Mouse (Mus musculus): ENCODE data around the gene Pde2a. TPM values are rescaled to one million over a fixed set of nuclear protein-coding genes. Genes with fewer than 3 reads are reported as not detected.

The Pde2a gene
- total and polyA plus RNA-seq, 2 experiments from 2014 or later = 33.8 to 53.9 TPM

DNA sequence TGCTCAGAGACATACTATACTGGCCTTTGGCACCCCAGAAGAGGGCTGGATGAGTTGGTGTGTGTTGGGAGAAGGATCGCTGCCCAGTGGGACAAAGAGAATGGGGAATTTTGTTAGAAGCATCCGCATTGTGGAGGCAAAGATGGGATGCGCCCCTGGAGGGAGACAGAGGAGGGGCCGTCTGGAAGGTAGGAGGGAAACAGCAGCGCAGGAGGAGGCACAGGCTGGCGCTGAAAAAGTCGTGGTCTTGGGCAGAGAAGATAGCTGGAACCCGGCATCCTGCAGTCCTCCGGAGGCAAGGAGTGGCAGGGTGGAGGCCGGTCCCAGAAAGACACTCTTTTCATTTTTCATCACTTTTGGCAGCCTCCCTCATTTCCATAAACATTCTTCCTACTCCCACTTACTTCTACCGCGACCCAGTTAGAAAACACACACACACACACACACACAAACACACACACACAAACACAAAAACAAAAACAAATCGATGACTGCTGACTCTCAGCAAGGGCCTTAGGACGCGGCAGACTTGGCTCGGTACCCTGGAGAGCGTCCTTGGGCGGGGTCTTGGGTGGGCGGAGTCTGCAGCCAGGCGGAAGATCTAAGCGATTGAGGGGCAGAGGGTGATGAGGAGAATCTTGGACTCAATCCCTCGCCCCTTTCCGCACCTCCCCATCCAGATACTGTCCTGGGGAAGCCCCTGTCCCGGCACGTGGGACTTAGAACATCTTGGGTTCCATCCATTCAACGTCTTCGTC lies 2.3 kb upstream of the Pde2a start:
- Histone ChIP-seq H3K27ac (ENCODE audit: low read depth, low read length) (no peak overlapping the region), H3K4me1 (ENCODE audit: insufficient read depth, low read length) (peaks cover 23% of the 10 kb centered on the region; the same call in 1 of the 2 replicates), H3K9me3 (ENCODE audit: low read length) (no peaks in the 10 kb centered on the region), H3K27me3 (ENCODE audit: insufficient read depth, low read length) (peaks cover 6% of the 10 kb centered on the region; the same call in 1 of the 2 replicates), H3K9ac (replicated peaks; ENCODE audit: low read length, poor library complexity, severe bottlenecking) (no peak overlapping the region), H3K4me3 (ENCODE audit: low read depth, low read length) (no peak overlapping the region), H3K36me3 (ENCODE audit: insufficient read depth, low read length) (no peaks in the 10 kb centered on the region), H3K4me2 (ENCODE audit: low read depth, low read length, poor library complexity, severe bottlenecking) (no peak overlapping the region)
- ATAC-seq (ENCODE audit: low FRiP score) = no peak
- 6% methylated on average over 27 of the region's 27 CpGs for WGBS
- no peak for TF ChIP-seq CTCF (IDR thresholded peaks at IDR 0.05)
- no peak for DNase-seq (ENCODE audit: low spot score)

GRCm38 (mm10) chr7:101422069-101422468 lies 578 bp downstream of the Pde2a start:
- no peaks in the 10 kb centered on the region for H3K36me3 ChIP-seq (ENCODE audit: insufficient read depth, low read length)
- peaks cover 11% of the 10 kb centered on the region; the same call in 1 of the 2 replicates for H3K4me1 ChIP-seq (ENCODE audit: insufficient read depth, low read length)
- ATAC-seq (ENCODE audit: low FRiP score) (no peak), DNase-seq (ENCODE audit: low spot score) (no peak)
- peak overlapping the region; percentile 58 for H3K4me2 ChIP-seq (ENCODE audit: low read depth, low read length, poor library complexity, severe bottlenecking)
- 0 out of 2 replicates have a peak overlapping the region, but pooled peaks have one; percentile 39 for H3K27ac ChIP-seq (ENCODE audit: low read depth, low read length)
- peaks cover 6% of the 10 kb centered on the region; the same call in 1 of the 2 replicates for H3K27me3 ChIP-seq (ENCODE audit: insufficient read depth, low read length)
- TF ChIP-seq CTCF (IDR thresholded peaks at IDR 0.05) = no peak
- H3K9me3 ChIP-seq (ENCODE audit: low read length) = no peaks in the 10 kb centered on the region
- WGBS = 18% methylated on average over 3 of the region's 3 CpGs
- peak overlapping the region; percentile 15 for H3K9ac ChIP-seq (replicated peaks; ENCODE audit: low read length, poor library complexity, severe bottlenecking)
- H3K4me3 ChIP-seq (ENCODE audit: low read depth, low read length) = peak overlapping the region; percentile 28

DNA sequence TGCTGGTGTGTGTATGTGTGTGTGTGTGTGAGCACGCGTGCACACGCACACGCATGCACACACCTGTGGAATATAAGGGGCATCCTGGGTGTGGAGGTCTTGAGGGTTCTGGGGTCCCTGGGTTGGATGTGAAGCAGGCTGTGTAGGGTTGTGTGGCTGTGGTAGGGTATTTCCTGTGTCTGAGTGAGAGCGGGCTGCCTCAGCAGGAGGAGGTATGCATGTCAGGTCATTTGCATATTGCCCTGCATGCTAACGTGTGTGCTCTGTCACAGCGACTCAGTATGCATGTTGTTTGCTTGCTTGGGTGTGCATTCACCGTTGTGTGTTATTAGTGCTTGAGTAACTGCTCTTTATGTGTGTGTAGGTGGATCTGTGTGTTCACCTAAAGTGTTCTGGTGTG lies 1.2 kb downstream of the Pde2a start:
- no peak for TF ChIP-seq CTCF (IDR thresholded peaks at IDR 0.05)
- H3K4me3 ChIP-seq (ENCODE audit: low read depth, low read length) = peak overlapping the region; percentile 28; the same call in 1 of the 2 replicates
- no peak overlapping the region for H3K9ac ChIP-seq (replicated peaks; ENCODE audit: low read length, poor library complexity, severe bottlenecking)
- DNase-seq (ENCODE audit: low spot score) (no peak), ATAC-seq (ENCODE audit: low FRiP score) (no peak)
- peaks cover 6% of the 10 kb centered on the region; the same call in 1 of the 2 replicates for H3K27me3 ChIP-seq (ENCODE audit: insufficient read depth, low read length)
- WGBS = 78% methylated on average over 8 of the region's 8 CpGs
- no peak overlapping the region for H3K27ac ChIP-seq (ENCODE audit: low read depth, low read length)
- H3K4me1 ChIP-seq (ENCODE audit: insufficient read depth, low read length) = peaks cover 11% of the 10 kb centered on the region; the same call in 1 of the 2 replicates
- no peaks in the 10 kb centered on the region for H3K36me3 ChIP-seq (ENCODE audit: insufficient read depth, low read length)
- H3K9me3 ChIP-seq (ENCODE audit: low read length) = no peaks in the 10 kb centered on the region
- H3K4me2 ChIP-seq (ENCODE audit: low read depth, low read length, poor library complexity, severe bottlenecking) = peak overlapping the region; percentile 58

- Histone ChIP-seq H3K27me3 (ENCODE audit: insufficient read depth, low read length) (peaks cover 6% of the 10 kb centered on the region; the same call in 1 of the 2 replicates), H3K4me3 (ENCODE audit: low read depth, low read length) (no peak overlapping the region), H3K4me2 (ENCODE audit: low read depth, low read length, poor library complexity, severe bottlenecking) (no peak overlapping the region), H3K36me3 (ENCODE audit: insufficient read depth, low read length) (no peaks in the 10 kb centered on the region), H3K27ac (ENCODE audit: low read depth, low read length) (no peak overlapping the region), H3K4me1 (ENCODE audit: insufficient read depth, low read length) (peaks cover 11% of the 10 kb centered on the region; the same call in 1 of the 2 replicates), H3K9me3 (ENCODE audit: low read length) (no peaks in the 10 kb centered on the region), H3K9ac (replicated peaks; ENCODE audit: low read length, poor library complexity, severe bottlenecking) (no peak overlapping the region)
- TF ChIP-seq CTCF (IDR thresholded peaks at IDR 0.05) = no peak
- ATAC-seq (ENCODE audit: low FRiP score) (no peak), DNase-seq (ENCODE audit: low spot score) (peak; percentile 50)
- 71% methylated on average over 6 of the region's 6 CpGs for WGBS
Observed at GRCm38 (mm10) chr7:101423970-101424369, 2.5 kb downstream of the Pde2a start.

DNA sequence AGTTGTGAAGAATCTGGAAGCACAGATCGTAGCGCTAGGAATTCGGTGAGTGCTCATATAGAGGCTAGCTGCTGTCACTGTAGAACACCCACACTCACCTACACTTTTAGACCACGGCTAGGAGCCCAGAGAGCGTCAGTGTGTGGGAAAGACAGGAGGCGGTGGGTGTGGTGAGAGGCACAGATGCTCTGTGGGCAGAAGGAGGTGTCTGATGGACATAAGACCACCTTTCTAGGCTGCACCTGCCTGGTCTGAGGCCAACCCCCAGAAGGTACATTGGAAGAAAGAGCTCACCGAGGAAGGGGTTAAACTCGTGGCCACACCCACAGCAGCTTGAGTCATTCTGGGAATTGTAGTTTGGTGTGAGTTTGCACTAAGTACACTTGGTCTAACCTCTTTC lies 5.2 kb downstream of the Pde2a start:
- H3K27ac ChIP-seq (ENCODE audit: low read depth, low read length) = no peak overlapping the region
- no peak for TF ChIP-seq CTCF (IDR thresholded peaks at IDR 0.05)
- no peaks in the 10 kb centered on the region; the same call in 1 of the 2 replicates for H3K4me1 ChIP-seq (ENCODE audit: insufficient read depth, low read length)
- no peaks in the 10 kb centered on the region for H3K36me3 ChIP-seq (ENCODE audit: insufficient read depth, low read length)
- ATAC-seq (ENCODE audit: low FRiP score) (no peak), DNase-seq (ENCODE audit: low spot score) (no peak)
- no peaks in the 10 kb centered on the region for H3K27me3 ChIP-seq (ENCODE audit: insufficient read depth, low read length)
- WGBS = 77% methylated on average over 8 of the region's 8 CpGs
- H3K9me3 ChIP-seq (ENCODE audit: low read length) = no peaks in the 10 kb centered on the region
- peak overlapping the region; percentile 30 for H3K4me2 ChIP-seq (ENCODE audit: low read depth, low read length, poor library complexity, severe bottlenecking)
- H3K4me3 ChIP-seq (ENCODE audit: low read depth, low read length) = no peak overlapping the region
- H3K9ac ChIP-seq (replicated peaks; ENCODE audit: low read length, poor library complexity, severe bottlenecking) = no peak overlapping the region

DNA sequence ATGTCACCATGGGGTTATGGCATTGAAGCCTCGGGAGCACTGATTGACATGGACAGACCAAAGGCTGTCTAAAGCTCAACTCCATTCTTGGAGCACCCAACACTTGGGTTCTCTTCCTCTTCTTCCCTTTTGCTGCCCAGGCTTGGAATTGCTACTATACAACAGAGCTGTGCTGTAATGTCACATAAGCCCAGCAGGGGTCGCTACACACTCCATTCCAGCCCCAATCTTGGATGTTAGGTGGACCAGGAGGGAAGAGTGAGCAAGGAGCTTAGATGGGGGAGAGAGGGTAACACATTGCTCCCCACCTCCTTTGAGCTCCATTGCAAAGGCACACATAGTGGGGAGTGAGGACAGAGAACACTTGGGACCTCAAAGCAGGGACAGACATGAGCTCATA lies 6.2 kb downstream of the Pde2a start:
- H3K4me2 ChIP-seq (ENCODE audit: low read depth, low read length, poor library complexity, severe bottlenecking) = no peak overlapping the region
- H3K4me3 ChIP-seq (ENCODE audit: low read depth, low read length) = no peak overlapping the region
- no peak overlapping the region for H3K27ac ChIP-seq (ENCODE audit: low read depth, low read length)
- H3K9ac ChIP-seq (replicated peaks; ENCODE audit: low read length, poor library complexity, severe bottlenecking) = no peak overlapping the region
- H3K9me3 ChIP-seq (ENCODE audit: low read length) = no peaks in the 10 kb centered on the region
- H3K4me1 ChIP-seq (ENCODE audit: insufficient read depth, low read length) = no peaks in the 10 kb centered on the region; the same call in 1 of the 2 replicates
- TF ChIP-seq CTCF (IDR thresholded peaks at IDR 0.05) = peak; percentile 85
- DNase-seq (ENCODE audit: low spot score) (peak; percentile 52), ATAC-seq (ENCODE audit: low FRiP score) (0 out of 2 replicates have a peak, but pooled peaks have one; percentile 3)
- no peaks in the 10 kb centered on the region for H3K27me3 ChIP-seq (ENCODE audit: insufficient read depth, low read length)
- no peaks in the 10 kb centered on the region for H3K36me3 ChIP-seq (ENCODE audit: insufficient read depth, low read length)
- 18% methylated on average over 2 of the region's 2 CpGs for WGBS

All from midbrain, postnatal 0 days (tissue).